Mouse (Mus musculus) kidney, embryonic 14.5 days (tissue): ENCODE measurements around the gene Crtap. TPM values are rescaled to one million over a fixed set of nuclear protein-coding genes. Genes with fewer than 3 reads are reported as not detected.
A peak's percentile ranks its signal among the peaks of the same experiment; 100 is the strongest.

ENCODE experiments used
- ATAC-seq: fragments of 200-750 bp; cut with Nextera tagmentation; 2 replicates; pipeline ENCODE4 v1.8.0; 2017; ENCODE audit warnings: moderate number of reproducible peaks, mild to moderate bottlenecking, moderate TSS enrichment, moderate library complexity; ENCODE audit not compliant: low FRiP score, low TSS enrichment
- H3K27ac ChIP-seq: fragments of 300-500 bp; sonication (generic); 2 replicates; pipeline ENCODE4 v1.5.1; 2014; ENCODE audit warnings: low read depth, mild to moderate bottlenecking, low read length, moderate library complexity, mixed read lengths
- H3K27me3 ChIP-seq: fragments of 300-500 bp; sonication (generic); 2 replicates; pipeline ENCODE4 v1.6.1; 2014; ENCODE audit warnings: mild to moderate bottlenecking, low read length; ENCODE audit not compliant: control insufficient read depth, insufficient read depth
- H3K36me3 ChIP-seq: fragments of 300-500 bp; sonication (generic); 2 replicates; pipeline ENCODE4 v1.6.1; 2014; ENCODE audit warnings: low read length, mixed read lengths; ENCODE audit not compliant: control insufficient read depth, insufficient read depth
- H3K4me1 ChIP-seq: fragments of 300-500 bp; sonication (generic); 2 replicates; pipeline ENCODE4 v1.6.1; 2014; ENCODE audit warnings: low read length, mixed read lengths; ENCODE audit not compliant: control insufficient read depth, insufficient read depth
- H3K4me2 ChIP-seq: fragments of 300-500 bp; sonication (generic); replicated peaks from 2 replicates; pipeline ENCODE4 v1.6.1; 2014; ENCODE audit warnings: low read depth, mild to moderate bottlenecking, low read length
- H3K4me3 ChIP-seq: fragments of 300-500 bp; sonication (generic); 2 replicates; pipeline ENCODE4 v1.5.1; 2014; ENCODE audit warnings: mild to moderate bottlenecking, low read length
- H3K9ac ChIP-seq: fragments of 300-500 bp; sonication (generic); 2 replicates; pipeline ENCODE4 v1.6.1; 2014; ENCODE audit warnings: low read depth, mild to moderate bottlenecking, low read length, moderate library complexity
- H3K9me3 ChIP-seq: fragments of 300-500 bp; sonication (generic); 2 replicates; pipeline ENCODE4 v1.6.1; 2016; ENCODE audit warnings: low read length; ENCODE audit not compliant: control insufficient read depth
- WGBS: fragments of 180-500 bp; shearing (Covaris S2); extraction: QIAGEN DNeasy Blood & Tissue Kit; methylation state at CpG from one replicate; pipeline ENCODE4 v1.1.7; 2014; 5-methylcytosine and 5-hydroxymethylcytosine counted together
- polyA plus RNA-seq: library from polyadenylated mRNA; unstranded; fragments of >200 nt; fragmentation: Nextera tagmentation; extraction: Ambion mirVana; gene quantifications from 2 replicates; pipeline ENCODE4 v1.2.1, GENCODE M21; 2014

The Crtap gene
- polyA plus RNA-seq, 1 experiment from 2014 or later, result 125 TPM

DNA sequence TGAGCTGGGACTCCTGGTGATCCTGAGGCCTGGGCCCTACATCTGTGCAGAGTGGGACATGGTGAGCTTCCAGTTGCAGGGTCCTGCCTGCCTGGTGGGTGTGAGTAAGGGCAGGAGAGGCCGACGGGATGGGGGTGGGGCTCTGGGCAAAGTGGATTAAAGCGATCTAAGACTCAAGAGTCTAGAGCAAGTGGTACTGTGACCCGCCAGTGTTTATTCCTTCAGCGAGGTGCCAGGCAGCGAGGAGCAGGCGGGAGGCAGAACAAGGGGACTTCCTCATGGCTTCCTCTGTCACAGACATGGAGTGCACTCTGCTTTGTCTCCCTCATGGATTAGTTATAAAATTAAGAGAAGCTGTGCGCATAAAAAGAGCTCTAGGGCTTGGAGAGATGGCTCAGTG is 30.0 kb upstream of the Crtap start:
- no peak for ATAC-seq
- Histone ChIP-seq H3K9me3 (peaks cover under 1% of the 10 kb centered on the region; the same call in 1 of the 2 replicates), H3K4me3 (no peak overlapping the region), H3K27me3 (no peaks in the 10 kb centered on the region), H3K4me1 (no peaks in the 10 kb centered on the region), H3K4me2 (no peak overlapping the region), H3K36me3 (peaks cover 4% of the 10 kb centered on the region; the same call in 1 of the 2 replicates), H3K27ac (no peak overlapping the region), H3K9ac (no peak overlapping the region)
- 83% methylated on average over 8 of the region's 8 CpGs for WGBS

DNA sequence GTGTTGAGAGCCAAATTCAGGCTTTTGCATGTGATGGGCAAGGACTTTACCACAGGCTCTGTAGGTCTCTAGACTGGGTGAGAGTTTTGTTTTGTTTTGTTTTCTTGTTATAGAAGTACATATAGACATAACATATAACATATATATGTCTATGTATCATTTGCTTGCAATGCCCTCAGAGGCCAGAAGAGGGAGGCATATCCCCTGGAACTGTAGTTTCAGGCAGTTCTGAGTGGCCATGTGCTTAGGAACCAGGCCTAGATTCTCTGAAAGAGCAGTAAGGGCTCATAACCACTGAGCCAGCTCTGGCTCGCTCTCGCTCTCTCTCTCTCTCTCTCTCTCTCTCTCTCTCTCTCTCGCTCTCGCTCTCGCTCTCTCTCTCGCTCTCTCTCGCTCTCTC is 27.7 kb upstream of the Crtap start:
- Histone ChIP-seq H3K9ac (no peak overlapping the region), H3K36me3 (peaks cover under 1% of the 10 kb centered on the region; the same call in 1 of the 2 replicates), H3K4me2 (no peak overlapping the region), H3K9me3 (no peaks in the 10 kb centered on the region), H3K4me1 (no peaks in the 10 kb centered on the region), H3K27ac (no peak overlapping the region), H3K4me3 (no peak overlapping the region), H3K27me3 (no peaks in the 10 kb centered on the region)
- WGBS, result 95% methylated on average over 7 of the region's 7 CpGs
- ATAC-seq, result no peak

DNA sequence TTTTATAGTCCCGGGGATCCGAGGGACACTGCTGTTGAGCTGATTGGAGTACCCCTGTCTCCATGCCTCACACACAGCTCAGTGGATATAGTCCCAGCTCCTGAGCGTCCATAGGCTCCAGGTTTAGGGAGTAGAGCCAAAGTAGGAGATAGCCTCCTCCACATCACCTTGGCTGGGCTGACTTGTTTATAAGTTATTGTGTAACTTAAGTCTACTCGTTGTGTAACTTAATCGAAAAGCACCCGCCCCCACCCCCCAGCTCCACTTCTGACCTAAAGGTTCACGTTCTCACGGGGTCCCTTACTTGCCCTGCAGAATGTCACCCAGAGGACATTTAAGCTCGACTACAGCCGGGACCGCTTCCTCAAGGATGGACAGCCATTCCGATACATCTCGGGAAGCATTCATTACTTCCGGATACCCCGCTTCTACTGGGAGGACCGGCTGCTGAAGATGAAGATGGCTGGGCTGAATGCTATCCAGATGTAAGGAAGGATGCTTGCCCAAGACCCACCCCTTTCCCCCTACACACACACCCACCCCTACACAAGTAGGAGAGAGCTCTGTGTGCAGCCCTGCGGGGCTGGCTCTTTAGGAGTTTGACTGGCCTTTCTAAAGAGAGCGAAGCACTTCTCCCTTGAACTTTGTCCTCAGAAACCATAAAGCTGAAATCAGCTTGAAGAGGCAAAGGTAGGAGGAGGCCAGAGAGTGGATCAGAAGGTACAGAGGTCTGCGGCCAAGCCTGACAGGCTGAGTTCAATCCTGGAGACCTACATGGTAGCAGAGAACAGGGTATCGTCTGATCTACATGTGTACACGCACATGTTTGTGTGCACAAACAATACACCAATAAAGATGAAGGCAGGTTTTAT is 26.4 kb upstream of the Crtap start:
- WGBS, result 82% methylated on average over 21 of the region's 21 CpGs
- Histone ChIP-seq H3K9me3 (peaks cover 1% of the 10 kb centered on the region; the same call in 1 of the 2 replicates), H3K4me3 (no peak overlapping the region), H3K27ac (peak overlapping the region; percentile 12; the same call in 1 of the 2 replicates), H3K4me2 (no peak overlapping the region), H3K36me3 (no peaks in the 10 kb centered on the region; the same call in 1 of the 2 replicates), H3K27me3 (no peaks in the 10 kb centered on the region), H3K4me1 (no peaks in the 10 kb centered on the region), H3K9ac (no peak overlapping the region)
- no peak for ATAC-seq

DNA sequence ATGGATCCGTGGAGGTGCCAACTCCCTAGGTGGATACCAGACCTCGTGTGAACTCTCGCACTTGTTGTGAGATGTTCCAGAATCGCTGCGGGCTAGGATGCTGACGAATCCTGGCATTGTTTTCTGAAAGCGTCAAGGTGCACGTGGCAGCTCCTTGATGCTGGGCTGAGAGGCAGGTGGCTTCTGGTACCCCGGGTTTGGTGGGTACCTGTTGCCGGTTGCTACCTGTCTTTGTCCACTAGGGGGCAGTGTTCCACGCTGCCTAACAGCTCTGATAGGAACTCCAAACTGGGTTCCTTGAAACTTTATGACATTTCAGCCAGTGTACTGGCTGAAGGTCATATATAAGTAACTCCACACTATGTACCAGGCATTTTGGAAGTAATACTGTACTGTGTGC is 25.2 kb upstream of the Crtap start:
- 29% methylated on average over 11 of the region's 11 CpGs for WGBS
- Histone ChIP-seq H3K36me3 (peaks cover under 1% of the 10 kb centered on the region; the same call in 1 of the 2 replicates), H3K4me3 (no peak overlapping the region), H3K9me3 (peaks cover 4% of the 10 kb centered on the region; the same call in 1 of the 2 replicates), H3K4me1 (no peaks in the 10 kb centered on the region), H3K4me2 (no peak overlapping the region), H3K27me3 (no peaks in the 10 kb centered on the region), H3K9ac (no peak overlapping the region), H3K27ac (no peak overlapping the region)
- peak; percentile 29; the same call in 1 of the 2 replicates for ATAC-seq

DNA sequence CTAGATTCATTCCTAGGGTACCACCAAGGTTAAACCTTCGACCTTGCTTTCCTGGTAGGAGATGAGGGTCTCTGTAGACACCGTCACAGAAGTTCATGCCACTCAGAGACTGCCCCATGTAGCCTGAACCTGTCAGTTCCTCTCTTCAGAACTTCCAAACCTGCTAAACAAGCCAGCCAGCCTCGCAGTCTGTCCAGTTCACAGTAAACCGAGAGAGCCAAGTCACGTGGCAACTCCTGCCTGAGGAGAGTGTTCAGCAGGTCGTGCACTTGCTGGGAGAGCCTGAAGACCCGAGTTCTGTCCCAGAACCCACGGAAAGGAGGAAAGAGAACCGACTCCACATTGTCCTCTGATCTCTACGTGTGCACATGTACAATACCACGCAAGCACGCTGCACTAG is 23.4 kb upstream of the Crtap start:
- H3K9ac ChIP-seq, result no peak overlapping the region
- peaks cover 15% of the 10 kb centered on the region for H3K36me3 ChIP-seq
- H3K27ac ChIP-seq, result no peak overlapping the region
- 86% methylated on average over 12 of the region's 12 CpGs for WGBS
- no peak for ATAC-seq
- peaks cover 4% of the 10 kb centered on the region; the same call in 1 of the 2 replicates for H3K9me3 ChIP-seq
- no peak overlapping the region for H3K4me3 ChIP-seq
- no peaks in the 10 kb centered on the region for H3K4me1 ChIP-seq
- H3K4me2 ChIP-seq, result no peak overlapping the region
- no peaks in the 10 kb centered on the region for H3K27me3 ChIP-seq

DNA sequence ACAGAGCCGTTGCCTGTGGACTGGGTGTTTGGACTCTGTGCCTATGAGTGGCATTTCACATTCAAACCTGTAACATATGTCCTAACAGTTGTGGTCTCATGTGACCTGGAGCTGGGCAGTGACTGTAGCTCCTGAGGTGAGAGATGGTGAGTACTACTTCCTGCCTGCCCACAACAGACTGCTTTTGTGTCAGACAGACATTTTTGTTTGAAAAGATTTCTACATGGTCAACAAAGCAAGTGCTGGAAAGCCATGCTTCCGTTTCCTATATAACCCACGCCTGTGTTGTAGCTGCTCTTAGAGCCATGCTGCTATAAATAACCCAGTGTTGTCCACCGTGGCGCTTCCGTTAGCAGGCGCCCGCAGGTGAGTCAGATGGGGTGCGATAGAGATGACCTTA is 21.9 kb upstream of the Crtap start:
- ATAC-seq, result no peak
- Histone ChIP-seq H3K4me3 (no peak overlapping the region), H3K4me2 (no peak overlapping the region), H3K9ac (no peak overlapping the region), H3K27ac (no peak overlapping the region), H3K9me3 (peaks cover 4% of the 10 kb centered on the region; the same call in 1 of the 2 replicates), H3K4me1 (no peaks in the 10 kb centered on the region), H3K27me3 (no peaks in the 10 kb centered on the region), H3K36me3 (peaks cover 20% of the 10 kb centered on the region)
- WGBS, result 88% methylated on average over 9 of the region's 9 CpGs

DNA sequence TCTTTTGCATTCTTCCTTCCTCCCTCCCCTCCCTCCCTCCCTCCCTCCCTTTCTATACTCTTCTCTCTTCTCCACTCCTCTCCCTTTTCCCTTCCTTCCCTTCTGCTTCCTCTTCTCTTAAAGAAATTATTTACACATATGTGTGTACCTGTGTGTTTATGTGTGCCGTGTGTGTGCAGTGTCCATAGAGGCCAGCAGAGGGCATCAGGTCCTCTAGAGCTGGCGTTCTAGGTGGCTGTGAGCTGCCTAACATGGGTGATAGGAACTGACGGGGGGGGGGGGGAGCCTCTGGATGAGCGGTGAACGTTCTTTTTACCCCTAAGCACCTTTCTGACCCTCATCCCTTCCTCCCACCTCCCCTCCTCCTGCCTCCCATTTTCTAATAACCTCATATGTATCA is 20.8 kb upstream of the Crtap start:
- H3K27me3 ChIP-seq, result no peaks in the 10 kb centered on the region

DNA sequence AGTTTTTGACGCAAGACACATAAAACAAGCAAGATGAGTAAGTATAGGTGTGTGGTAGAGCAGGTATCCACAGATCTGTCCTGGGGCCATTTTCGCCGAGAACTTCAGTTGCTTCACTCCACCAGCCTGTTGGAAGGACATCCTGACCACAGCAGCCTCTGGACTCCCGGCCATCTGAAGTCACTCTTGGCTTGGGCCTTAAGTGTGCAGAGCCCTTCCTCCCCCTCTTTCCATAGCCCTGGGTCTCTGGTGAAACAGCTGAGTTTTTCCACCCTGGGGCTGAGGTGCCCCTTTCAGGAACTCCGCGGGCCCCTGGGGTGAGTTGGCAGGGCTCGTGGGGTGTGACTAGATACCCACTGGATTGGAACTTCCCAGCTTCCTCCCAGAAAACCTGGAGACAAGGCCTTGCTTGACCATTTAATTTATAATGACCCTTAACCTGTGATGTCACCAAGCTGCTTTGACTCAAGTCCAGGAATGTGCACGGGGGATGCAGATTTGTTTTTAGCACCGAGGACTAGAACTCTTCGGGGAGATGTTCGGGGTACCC is 19.9 kb upstream of the Crtap start:
- peak; percentile 40; the same call in 1 of the 2 replicates for ATAC-seq
- H3K36me3 ChIP-seq, result peaks cover 36% of the 10 kb centered on the region

More for the DNA sequence above, 20.8 kb upstream of the Crtap start:
- Histone ChIP-seq H3K9ac (no peak overlapping the region), H3K9me3 (peaks cover 4% of the 10 kb centered on the region; the same call in 1 of the 2 replicates), H3K27ac (no peak overlapping the region), H3K4me3 (no peak overlapping the region), H3K36me3 (peaks cover 27% of the 10 kb centered on the region), H3K4me1 (no peaks in the 10 kb centered on the region), H3K4me2 (no peak overlapping the region)
- WGBS, result 92% methylated on average over 5 of the region's 5 CpGs
- ATAC-seq, result no peak

DNA sequence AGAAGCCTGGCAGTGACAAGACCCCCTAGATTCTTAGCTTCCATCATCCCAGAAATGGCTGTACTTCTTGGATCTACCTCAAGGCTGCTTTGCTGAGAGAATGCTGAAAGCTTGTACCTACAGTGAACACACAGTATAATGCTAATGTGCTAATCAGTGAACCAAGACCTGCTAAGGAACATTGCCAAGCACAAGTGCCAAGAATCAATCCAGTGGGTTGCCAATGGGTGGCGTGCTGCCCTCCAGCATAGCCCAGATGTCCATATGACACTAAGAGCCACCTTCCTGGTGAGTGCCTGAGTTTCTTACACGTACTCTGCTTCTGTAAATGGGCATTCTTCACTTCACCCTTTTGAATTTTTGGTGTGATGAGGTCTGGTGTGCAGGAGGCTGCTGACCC is 17.2 kb upstream of the Crtap start:
- H3K4me3 ChIP-seq, result no peak overlapping the region
- no peaks in the 10 kb centered on the region for H3K4me1 ChIP-seq
- 95% methylated on average over 2 of the region's 2 CpGs for WGBS
- H3K36me3 ChIP-seq, result peaks cover 45% of the 10 kb centered on the region
- no peak for ATAC-seq
- H3K27me3 ChIP-seq, result no peaks in the 10 kb centered on the region
- no peak overlapping the region for H3K4me2 ChIP-seq
- H3K9me3 ChIP-seq, result peaks cover 8% of the 10 kb centered on the region; the same call in 1 of the 2 replicates
- no peak overlapping the region for H3K27ac ChIP-seq
- no peak overlapping the region for H3K9ac ChIP-seq

More for the DNA sequence above, 19.9 kb upstream of the Crtap start:
- Histone ChIP-seq H3K27ac (no peak overlapping the region), H3K4me2 (no peak overlapping the region), H3K9me3 (peaks cover 4% of the 10 kb centered on the region; the same call in 1 of the 2 replicates), H3K4me3 (no peak overlapping the region), H3K9ac (no peak overlapping the region), H3K4me1 (no peaks in the 10 kb centered on the region), H3K27me3 (no peaks in the 10 kb centered on the region)
- WGBS, result 67% methylated on average over 11 of the region's 11 CpGs
